Mouse (Mus musculus): ENCODE results near the gene 4930412O13Rik. TPM values are rescaled to one million over a fixed set of nuclear protein-coding genes. Genes with fewer than 3 reads are reported as not detected.

The 4930412O13Rik gene
- under 1 TPM; 0.26 to 0.76 TPM for total RNA-seq (2021)
- long read RNA-seq, experiment 1, partial matches to known transcripts, result 0 of 1 reads
- long read RNA-seq, experiment 1, other reads (novel, unspliced or antisense), result 1 of 1 reads
- long read RNA-seq, experiment 2, result 0 reads

- no peak for DNase-seq
Measured at GRCm38 (mm10) chr2:9881051-9881591, at the start of gene 4930412O13Rik. Gene 4930412O13Rik (plus strand): TSS chr2:9881252.

DNA sequence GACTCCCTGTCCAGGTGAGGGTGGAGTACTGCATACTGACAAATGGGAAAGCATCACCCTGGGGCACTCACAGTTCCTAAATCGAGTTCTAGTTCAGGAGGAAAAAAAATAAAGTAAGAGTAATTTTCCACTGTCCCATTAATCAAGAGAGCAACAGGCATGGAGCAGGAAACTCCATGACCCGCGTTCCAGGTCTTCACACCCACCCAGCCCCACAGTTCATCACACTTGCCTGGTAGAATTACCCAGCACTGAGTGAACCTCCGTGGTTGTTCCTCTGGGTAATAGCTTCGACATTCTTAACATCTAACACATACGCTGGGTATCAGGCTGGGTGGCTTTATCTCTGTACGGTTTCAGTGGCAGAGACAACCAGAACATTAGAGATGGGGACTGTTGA lies 47.3 kb upstream of the 4930412O13Rik start:
- DNase-seq, result no peak

DNA sequence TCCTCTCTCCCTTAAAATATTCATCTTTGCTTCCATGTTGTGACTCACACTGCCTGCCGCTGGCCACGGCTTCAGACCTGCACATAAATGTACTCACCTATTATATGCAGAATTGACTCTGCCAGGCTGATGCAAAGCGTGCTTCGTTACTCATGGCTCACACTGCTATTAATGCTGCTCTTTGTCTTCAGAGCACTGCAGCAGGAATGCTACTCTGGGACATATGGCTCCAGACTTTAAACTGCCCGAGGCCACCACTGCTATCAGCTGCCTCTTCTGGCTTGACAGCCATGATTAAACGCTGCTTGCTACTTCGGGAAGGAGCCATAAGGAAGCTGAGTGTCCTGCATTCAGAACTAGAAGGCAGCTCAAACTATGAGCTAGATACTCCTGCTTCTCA lies 45.9 kb upstream of the 4930412O13Rik start:
- DNase-seq, result no peak

DNA sequence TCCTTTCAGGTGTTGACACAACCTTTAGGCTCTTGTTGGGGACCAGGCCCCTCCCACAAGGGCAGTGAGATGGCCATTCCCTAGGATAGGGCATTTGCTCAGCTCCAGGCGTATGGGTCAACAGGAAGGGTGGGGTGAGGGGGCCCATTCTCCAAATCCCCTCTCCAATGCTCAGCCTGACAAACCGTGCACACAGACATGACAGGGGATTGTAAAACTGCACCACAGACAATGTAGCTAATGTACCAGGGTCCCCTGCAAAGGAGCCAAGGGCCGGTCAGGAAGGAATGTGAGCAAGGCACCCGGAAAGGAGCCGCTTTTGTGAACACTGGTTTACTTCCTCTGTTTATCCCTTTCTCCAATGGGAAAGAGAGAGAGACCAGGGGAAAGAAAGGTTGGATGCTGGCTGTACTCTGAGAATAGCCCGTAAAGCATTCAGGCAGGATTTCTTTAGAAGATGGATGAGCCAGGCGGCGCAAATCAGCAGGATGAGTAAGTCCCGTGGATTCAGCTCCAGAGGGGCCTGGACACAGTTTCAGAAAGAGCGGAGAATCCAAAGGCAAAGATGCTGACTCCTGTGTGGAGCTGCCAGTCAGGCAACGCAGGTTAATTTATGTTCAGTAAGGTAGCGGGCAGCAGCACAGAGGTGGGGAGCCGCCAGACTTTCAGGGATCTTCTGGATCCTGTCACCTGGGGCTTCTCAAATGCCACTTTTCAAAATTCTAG lies 28.0 kb upstream of the 4930412O13Rik start:
- no peak for DNase-seq

DNA sequence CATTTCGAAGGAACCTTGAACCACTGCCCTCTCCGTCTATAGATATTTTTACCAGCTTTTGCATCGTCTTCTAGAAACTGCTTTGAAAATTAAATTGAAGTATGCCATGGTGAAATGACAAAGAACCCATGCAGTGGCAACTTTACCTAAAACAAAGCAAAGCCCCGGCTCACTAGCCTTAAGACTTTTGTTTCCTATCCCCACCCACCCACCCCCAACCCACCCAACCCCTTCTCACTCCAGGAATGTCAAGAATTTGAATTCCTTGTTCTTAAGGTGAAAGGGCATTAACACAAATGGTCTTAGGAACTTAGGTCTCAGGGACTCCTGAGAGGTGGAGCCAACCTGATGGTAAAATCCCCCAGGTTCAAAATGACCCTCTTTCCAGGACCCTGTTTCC lies 25.2 kb upstream of the 4930412O13Rik start:
- DNase-seq, result no peak

- DNase-seq, result no peak
Measured at GRCm38 (mm10) chr2:9860698-9861097, 20.4 kb upstream of the 4930412O13Rik start.

- DNase-seq, result no peak
Measured at GRCm38 (mm10) chr2:9867092-9867825, 13.8 kb upstream of the 4930412O13Rik start.

- DNase-seq, result no peak
Measured at GRCm38 (mm10) chr2:9871141-9871716, 9.8 kb upstream of the 4930412O13Rik start.

- DNase-seq, result no peak
Measured at GRCm38 (mm10) chr2:9871798-9872197, 9.3 kb upstream of the 4930412O13Rik start.

GRCm38 (mm10) chr2:9872682-9873081 lies 8.4 kb upstream of the 4930412O13Rik start:
- no peak for DNase-seq

GRCm38 (mm10) chr2:9873757-9874156 lies 7.3 kb upstream of the 4930412O13Rik start:
- DNase-seq, result no peak

GRCm38 (mm10) chr2:9874467-9875219 lies 6.4 kb upstream of the 4930412O13Rik start:
- no peak for DNase-seq

GRCm38 (mm10) chr2:9875220-9875619 lies 5.8 kb upstream of the 4930412O13Rik start:
- no peak for DNase-seq

DNA sequence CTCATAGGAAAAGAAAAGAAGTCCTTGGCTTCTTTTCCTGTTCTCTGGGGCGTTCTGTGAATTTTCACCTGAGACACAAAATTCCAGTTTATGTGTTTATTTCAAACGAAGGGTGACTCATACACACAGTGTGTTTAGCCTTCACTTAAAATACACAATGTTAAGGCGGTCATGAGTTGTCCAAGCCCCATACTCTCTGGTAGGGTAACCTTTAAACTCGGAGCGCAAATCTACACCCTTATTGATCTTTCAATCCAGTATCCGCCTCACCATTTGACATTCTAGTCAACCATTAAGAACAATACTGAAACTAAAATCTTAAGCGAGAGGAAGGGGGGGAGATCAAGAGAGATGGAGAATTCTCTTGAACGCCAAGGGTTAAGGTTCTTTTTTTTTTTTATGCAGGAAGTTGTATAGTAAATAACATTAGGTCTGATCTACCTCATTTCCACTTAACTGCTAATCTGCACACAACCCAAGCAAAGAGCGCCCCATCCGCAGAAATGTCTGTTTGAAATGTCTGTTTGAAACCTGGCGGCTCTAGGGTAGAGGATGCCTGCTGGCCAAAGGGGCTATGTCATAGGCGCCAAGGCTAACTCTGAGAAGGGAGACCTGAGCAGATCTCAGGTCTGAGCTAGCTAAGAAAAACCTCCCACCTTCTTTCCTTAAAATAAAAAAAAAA lies 5.2 kb upstream of the 4930412O13Rik start:
- no peak for DNase-seq

GRCm38 (mm10) chr2:9876621-9877325 lies 4.3 kb upstream of the 4930412O13Rik start:
- no peak for DNase-seq

DNA sequence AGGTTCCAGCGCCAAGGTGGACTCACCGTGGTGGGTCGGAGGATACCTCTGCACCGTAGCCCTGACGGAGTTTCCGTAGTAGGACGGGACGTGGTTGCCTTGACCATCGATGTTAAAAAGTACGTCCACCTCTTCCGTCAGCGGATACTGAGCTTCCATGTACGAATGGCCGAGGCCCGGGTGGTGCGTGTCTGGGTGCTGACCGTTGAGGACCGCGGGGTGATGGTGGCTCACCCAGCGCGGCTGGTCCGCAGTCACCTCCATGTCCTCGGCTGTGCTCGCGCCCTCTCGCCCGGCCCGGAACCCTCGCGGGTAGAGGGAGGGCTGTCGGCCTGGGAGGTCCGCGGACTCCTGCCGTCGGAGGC lies 3.7 kb upstream of the 4930412O13Rik start:
- DNase-seq, result no peak

GRCm38 (mm10) chr2:9877966-9878563 lies 3.0 kb upstream of the 4930412O13Rik start:
- no peak for DNase-seq

- DNase-seq, result peak; percentile 62 to 64
Measured at GRCm38 (mm10) chr2:9878564-9879081, 2.4 kb upstream of the 4930412O13Rik start.

DNA sequence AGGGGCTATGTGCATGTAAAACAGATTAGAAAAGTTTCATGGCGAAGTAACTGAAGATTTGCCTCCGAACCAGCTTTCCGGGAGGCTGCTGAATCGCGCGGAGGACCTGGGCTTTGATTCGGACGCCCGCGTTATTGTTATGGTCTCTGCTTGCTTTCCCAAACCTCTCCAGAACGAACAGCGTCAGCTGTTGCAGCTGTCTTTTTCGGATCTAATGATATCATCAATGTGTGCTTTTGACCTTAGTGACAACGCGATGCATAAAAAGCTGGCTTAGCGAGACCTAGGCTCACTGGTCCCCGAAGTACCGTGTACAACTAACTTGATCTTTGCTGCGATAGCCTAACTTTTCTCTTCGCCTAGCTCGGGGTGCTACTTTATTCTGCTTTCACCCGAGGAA lies 2.0 kb upstream of the 4930412O13Rik start:
- DNase-seq, result no peak

DNA sequence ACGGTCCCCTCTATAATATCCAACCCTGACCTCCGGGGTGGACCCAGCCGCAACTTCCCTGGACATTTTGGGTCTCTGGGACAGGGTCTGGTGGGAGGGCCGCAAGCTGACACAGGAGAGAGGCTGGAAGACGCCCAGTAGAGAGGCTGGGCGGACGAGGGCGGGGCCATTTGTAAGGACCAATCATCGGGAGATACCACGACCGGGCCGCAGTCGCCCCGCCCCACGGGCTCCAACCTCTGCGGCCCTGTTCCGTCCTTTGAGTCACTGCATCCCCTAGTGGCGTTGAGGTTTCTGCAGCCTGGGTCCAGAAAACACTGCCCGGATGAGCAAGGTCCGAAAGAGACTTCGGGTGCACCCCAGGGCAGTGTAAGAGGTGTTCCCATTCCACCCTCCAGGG lies 1.6 kb upstream of the 4930412O13Rik start:
- peak; percentile 94 to 96 for DNase-seq

All from adrenal gland, postnatal 36 days (tissue).